Mouse (Mus musculus): Measurements from ENCODE around the gene Zc3h10. TPM values are rescaled to one million over a fixed set of nuclear protein-coding genes. Genes with fewer than 3 reads are reported as not detected.
A peak's percentile ranks its signal among the peaks of the same experiment; 100 is the strongest.

The Zc3h10 gene
- polyA plus RNA-seq (2011; ENCODE audit: insufficient read length, low read depth, missing spikeins) = 4.7 and 6.0 TPM in 2 replicates

- TF ChIP-seq POLR2A (IDR thresholded peaks at IDR 0.05; ENCODE audit: low read depth, low read length) (peak; percentile 96), CTCF (IDR thresholded peaks at IDR 0.05; ENCODE audit: borderline replicate concordance, insufficient read depth, low read length) (no peak)
Observed at GRCm38 (mm10) chr10:128547361-128548032, at the start of gene Zc3h10. Zc3h10 (minus strand) TSS chr10:128547774.

GRCm38 (mm10) chr10:128592797-128593196, 45.2 kb upstream of the Zc3h10 start:
- Histone ChIP-seq H3K4me1 (ENCODE audit: control insufficient read depth, insufficient read depth, low read length) (no peaks in the 10 kb centered on the region), H3K27ac (ENCODE audit: insufficient read depth, low read length) (no peak overlapping the region), H3K4me3 (ENCODE audit: insufficient read depth, low read length) (no peak overlapping the region)
- no peak for TF ChIP-seq POLR2A (IDR thresholded peaks at IDR 0.05; ENCODE audit: low read depth, low read length)
- TF ChIP-seq CTCF (IDR thresholded peaks at IDR 0.05; ENCODE audit: borderline replicate concordance, insufficient read depth, low read length) = no peak

More at GRCm38 (mm10) chr10:128547361-128548032, at the start of gene Zc3h10:
- peaks cover 2% of the 10 kb centered on the region; the same call in 1 of the 2 replicates for H3K4me1 ChIP-seq (ENCODE audit: control insufficient read depth, insufficient read depth, low read length)
- H3K27ac ChIP-seq (ENCODE audit: insufficient read depth, low read length) = peak within 1 kb of the TSS; percentile 92
- H3K4me3 ChIP-seq (ENCODE audit: insufficient read depth, low read length) = peak within 1 kb of the TSS; percentile 77

GRCm38 (mm10) chr10:128591436-128591835, 43.9 kb upstream of the Zc3h10 start:
- TF ChIP-seq CTCF (IDR thresholded peaks at IDR 0.05; ENCODE audit: borderline replicate concordance, insufficient read depth, low read length) = no peak
- TF ChIP-seq POLR2A (IDR thresholded peaks at IDR 0.05; ENCODE audit: low read depth, low read length) = no peak
- Histone ChIP-seq H3K4me1 (ENCODE audit: control insufficient read depth, insufficient read depth, low read length) (no peaks in the 10 kb centered on the region), H3K4me3 (ENCODE audit: insufficient read depth, low read length) (no peak overlapping the region), H3K27ac (ENCODE audit: insufficient read depth, low read length) (no peak overlapping the region)

GRCm38 (mm10) chr10:128590193-128590690, 42.7 kb upstream of the Zc3h10 start:
- Histone ChIP-seq H3K27ac (ENCODE audit: insufficient read depth, low read length) (no peak overlapping the region), H3K4me1 (ENCODE audit: control insufficient read depth, insufficient read depth, low read length) (no peaks in the 10 kb centered on the region), H3K4me3 (ENCODE audit: insufficient read depth, low read length) (peak overlapping the region; percentile 73)
- TF ChIP-seq CTCF (IDR thresholded peaks at IDR 0.05; ENCODE audit: borderline replicate concordance, insufficient read depth, low read length) (peak; percentile 62), POLR2A (IDR thresholded peaks at IDR 0.05; ENCODE audit: low read depth, low read length) (no peak)

GRCm38 (mm10) chr10:128589464-128590192, 42.1 kb upstream of the Zc3h10 start, which contains the start of gene Erbb3:
Erbb3 (minus strand) TSS chr10:128589652.
- TF ChIP-seq POLR2A (IDR thresholded peaks at IDR 0.05; ENCODE audit: low read depth, low read length) = no peak
- TF ChIP-seq CTCF (IDR thresholded peaks at IDR 0.05; ENCODE audit: borderline replicate concordance, insufficient read depth, low read length) = no peak
- Histone ChIP-seq H3K4me1 (ENCODE audit: control insufficient read depth, insufficient read depth, low read length) (no peaks in the 10 kb centered on the region), H3K4me3 (ENCODE audit: insufficient read depth, low read length) (peak within 1 kb of the TSS; percentile 73), H3K27ac (ENCODE audit: insufficient read depth, low read length) (no peak within 1 kb of the TSS)

- H3K27ac ChIP-seq (ENCODE audit: insufficient read depth, low read length) = no peak overlapping the region
- no peaks in the 10 kb centered on the region for H3K4me1 ChIP-seq (ENCODE audit: control insufficient read depth, insufficient read depth, low read length)
- TF ChIP-seq CTCF (IDR thresholded peaks at IDR 0.05; ENCODE audit: borderline replicate concordance, insufficient read depth, low read length) (no peak), POLR2A (IDR thresholded peaks at IDR 0.05; ENCODE audit: low read depth, low read length) (no peak)
- peak overlapping the region; percentile 73 for H3K4me3 ChIP-seq (ENCODE audit: insufficient read depth, low read length)
Observed at GRCm38 (mm10) chr10:128588775-128589463, 41.3 kb upstream of the Zc3h10 start.

GRCm38 (mm10) chr10:128588136-128588535, 40.6 kb upstream of the Zc3h10 start:
- Histone ChIP-seq H3K27ac (ENCODE audit: insufficient read depth, low read length) (no peak overlapping the region), H3K4me1 (ENCODE audit: control insufficient read depth, insufficient read depth, low read length) (no peaks in the 10 kb centered on the region), H3K4me3 (ENCODE audit: insufficient read depth, low read length) (no peak overlapping the region)
- TF ChIP-seq POLR2A (IDR thresholded peaks at IDR 0.05; ENCODE audit: low read depth, low read length) (no peak), CTCF (IDR thresholded peaks at IDR 0.05; ENCODE audit: borderline replicate concordance, insufficient read depth, low read length) (no peak)

GRCm38 (mm10) chr10:128587697-128588096, 40.1 kb upstream of the Zc3h10 start:
- no peaks in the 10 kb centered on the region for H3K4me1 ChIP-seq (ENCODE audit: control insufficient read depth, insufficient read depth, low read length)
- TF ChIP-seq CTCF (IDR thresholded peaks at IDR 0.05; ENCODE audit: borderline replicate concordance, insufficient read depth, low read length) = no peak
- no peak for TF ChIP-seq POLR2A (IDR thresholded peaks at IDR 0.05; ENCODE audit: low read depth, low read length)
- no peak overlapping the region for H3K4me3 ChIP-seq (ENCODE audit: insufficient read depth, low read length)
- H3K27ac ChIP-seq (ENCODE audit: insufficient read depth, low read length) = no peak overlapping the region

- no peak overlapping the region for H3K4me3 ChIP-seq (ENCODE audit: insufficient read depth, low read length)
- no peaks in the 10 kb centered on the region for H3K4me1 ChIP-seq (ENCODE audit: control insufficient read depth, insufficient read depth, low read length)
- no peak for TF ChIP-seq POLR2A (IDR thresholded peaks at IDR 0.05; ENCODE audit: low read depth, low read length)
- TF ChIP-seq CTCF (IDR thresholded peaks at IDR 0.05; ENCODE audit: borderline replicate concordance, insufficient read depth, low read length) = no peak
- H3K27ac ChIP-seq (ENCODE audit: insufficient read depth, low read length) = no peak overlapping the region
Observed at GRCm38 (mm10) chr10:128587120-128587519, 39.5 kb upstream of the Zc3h10 start.

Data from embryonic fibroblast, embryonic 13.5 days (primary cell).